Mouse (Mus musculus) retina, postnatal 7 days (tissue): ENCODE measurements around the gene Axin2.
"Not testable (repeated sequence)": the region's sequence is repeated elsewhere in the genome, so short reads cannot be mapped to it uniquely, and the experiment has no call there.

Source experiments
- DNase-seq: peaks from one replicate; pipeline ENCODE4 v3.0.0-alpha.2; 2012; ENCODE audit warnings: low read depth, low spot score

Axin2 gene

GRCm38 (mm10) chr11:108920158-108920635 lies at the start of gene Axin2:
Axin2 (plus strand) TSS chr11:108920349.
- DNase-seq: peak; percentile 83

- DNase-seq: not testable (repeated sequence)
These were observed 48.9 kb upstream of the Axin2 start for GRCm38 (mm10) chr11:108871284-108871683.

- DNase-seq: no peak
These were observed 48.4 kb upstream of the Axin2 start for GRCm38 (mm10) chr11:108871748-108872147.

- no peak for DNase-seq
These were observed 43.4 kb upstream of the Axin2 start for GRCm38 (mm10) chr11:108876633-108877205.

GRCm38 (mm10) chr11:108877520-108877919 lies 42.6 kb upstream of the Axin2 start:
- no peak for DNase-seq

GRCm38 (mm10) chr11:108880546-108880945 lies 39.6 kb upstream of the Axin2 start:
- DNase-seq: no peak

- DNase-seq: no peak
These were observed 38.5 kb upstream of the Axin2 start for GRCm38 (mm10) chr11:108881662-108882061.

GRCm38 (mm10) chr11:108885276-108885896 lies 34.8 kb upstream of the Axin2 start:
- no peak for DNase-seq

- no peak for DNase-seq
These were observed 34.1 kb upstream of the Axin2 start for GRCm38 (mm10) chr11:108886060-108886459.

GRCm38 (mm10) chr11:108889121-108889520 lies 31.0 kb upstream of the Axin2 start:
- DNase-seq: no peak

- no peak for DNase-seq
These were observed 29.6 kb upstream of the Axin2 start for GRCm38 (mm10) chr11:108890544-108890943.

GRCm38 (mm10) chr11:108891111-108891870 lies 28.9 kb upstream of the Axin2 start:
- DNase-seq: no peak

- no peak for DNase-seq
These were observed 28.2 kb upstream of the Axin2 start for GRCm38 (mm10) chr11:108891871-108892380.

- no peak for DNase-seq
These were observed 27.7 kb upstream of the Axin2 start for GRCm38 (mm10) chr11:108892406-108892805.

- no peak for DNase-seq
These were observed 26.8 kb upstream of the Axin2 start for GRCm38 (mm10) chr11:108893232-108893790.

- no peak for DNase-seq
These were observed 26.2 kb upstream of the Axin2 start for GRCm38 (mm10) chr11:108893855-108894510.

GRCm38 (mm10) chr11:108897034-108897433 lies 23.1 kb upstream of the Axin2 start:
- DNase-seq: no peak

GRCm38 (mm10) chr11:108898063-108898462 lies 22.1 kb upstream of the Axin2 start:
- DNase-seq: no peak

GRCm38 (mm10) chr11:108898483-108898882 lies 21.7 kb upstream of the Axin2 start:
- no peak for DNase-seq

- DNase-seq: no peak
These were observed 19.2 kb upstream of the Axin2 start for GRCm38 (mm10) chr11:108900718-108901488.

GRCm38 (mm10) chr11:108901670-108902069 lies 18.5 kb upstream of the Axin2 start:
- no peak for DNase-seq
